Mouse (Mus musculus): ENCODE measurements at regions not wholly inside any gene's neighbourhood (a gene's known extent, or its start where the extent isn't known, plus 50 kb on each side); places are given as distances from the start of the nearest gene placed in this dataset.

DNA sequence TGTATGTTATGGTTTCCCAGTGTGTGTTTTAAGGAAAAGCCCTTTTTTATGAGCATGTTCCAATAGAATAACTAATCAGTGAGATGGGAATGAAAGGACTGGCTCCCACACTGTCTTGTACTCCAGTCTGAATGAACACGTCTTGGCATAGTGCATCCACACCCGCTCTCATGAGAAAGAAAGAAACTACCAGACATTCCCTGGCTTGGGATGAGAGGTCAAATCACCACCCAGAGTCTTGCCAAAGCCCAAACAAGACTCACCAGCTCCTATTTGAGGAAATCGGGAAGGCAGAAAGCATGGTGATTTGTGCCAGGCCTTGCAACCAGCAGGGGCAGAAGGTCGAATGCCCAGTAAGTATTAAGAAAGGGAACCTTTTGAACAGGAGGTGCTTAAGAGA, 110.6 kb downstream of the Tmx1 start:
- TF ChIP-seq EP300 (IDR thresholded peaks at IDR 0.05) (no peak), CTCF (IDR thresholded peaks at IDR 0.05) (no peak)
